Mouse (Mus musculus) kidney, embryonic 16.5 days (tissue): ENCODE data around the gene Hist1h1d. TPM values are rescaled to one million over a fixed set of nuclear protein-coding genes. Genes with fewer than 3 reads are reported as not detected.
A peak's percentile ranks its signal among the peaks of the same experiment; 100 is the strongest.

Experiments used
- ATAC-seq: fragments of 200-750 bp; cut with Nextera tagmentation; 2 replicates; pipeline ENCODE4 v1.8.0; 2017; ENCODE audit warnings: moderate TSS enrichment; ENCODE audit not compliant: low FRiP score, low TSS enrichment
- H3K27ac ChIP-seq: fragments of 300-500 bp; sonication (generic); 2 replicates; pipeline ENCODE4 v1.5.1; 2014; ENCODE audit warnings: low read length
- H3K27me3 ChIP-seq: fragments of 300-500 bp; sonication (generic); 2 replicates; pipeline ENCODE4 v1.6.1; 2014; ENCODE audit warnings: low read length, control low read depth, mixed read lengths; ENCODE audit not compliant: insufficient read depth
- H3K36me3 ChIP-seq: fragments of 300-500 bp; sonication (generic); 2 replicates; pipeline ENCODE4 v1.6.1; 2014; ENCODE audit warnings: low read length, control low read depth, mixed read lengths; ENCODE audit not compliant: insufficient read depth
- H3K4me1 ChIP-seq: fragments of 300-500 bp; sonication (generic); 2 replicates; pipeline ENCODE4 v1.6.1; 2014; ENCODE audit warnings: low read length, control low read depth, mixed read lengths; ENCODE audit not compliant: insufficient read depth
- H3K4me2 ChIP-seq: fragments of 300-500 bp; sonication (generic); replicated peaks from 2 replicates; pipeline ENCODE4 v1.6.1; 2014; ENCODE audit warnings: low read depth, low read length
- H3K4me3 ChIP-seq: fragments of 300-500 bp; sonication (generic); 2 replicates; pipeline ENCODE4 v1.5.1; 2014; ENCODE audit warnings: mild to moderate bottlenecking, low read length
- H3K9ac ChIP-seq: fragments of 300-500 bp; sonication (generic); replicated peaks from 2 replicates; pipeline ENCODE4 v1.6.1; 2014; ENCODE audit warnings: low read length
- H3K9me3 ChIP-seq: fragments of 300-500 bp; sonication (generic); 2 replicates; pipeline ENCODE4 v1.6.1; 2016; ENCODE audit warnings: low read length, control low read depth
- WGBS: fragments of 180-500 bp; shearing (Covaris S2); extraction: QIAGEN DNeasy Blood & Tissue Kit; methylation state at CpG from one replicate; pipeline ENCODE4 v1.1.7; 2014; 5-methylcytosine and 5-hydroxymethylcytosine counted together
- microRNA-seq: library from miRNA; unstranded; fragments of <30 nt; microRNA quantifications from one replicate; pipeline ENCODE4, GENCODE M21; 2016
- polyA plus RNA-seq: library from polyadenylated mRNA; unstranded; fragments of >200 nt; fragmentation: Nextera tagmentation; extraction: Ambion mirVana; gene quantifications from 2 replicates; pipeline ENCODE4 v1.2.1, GENCODE M21; 2015

The Hist1h1d gene
- polyA plus RNA-seq, 1 experiment from 2014 or later, result 0.37 TPM

- Histone ChIP-seq H3K9ac (no peak overlapping the region), H3K4me2 (no peak overlapping the region), H3K4me1 (no peaks in the 10 kb centered on the region), H3K27ac (no peak overlapping the region), H3K27me3 (no peaks in the 10 kb centered on the region), H3K9me3 (no peaks in the 10 kb centered on the region), H3K4me3 (no peak overlapping the region), H3K36me3 (no peaks in the 10 kb centered on the region)
- WGBS, result 73% methylated on average over 7 of the region's 7 CpGs
- ATAC-seq, result no peak
Measured at GRCm38 (mm10) chr13:23603182-23603699, 50.2 kb downstream of the Hist1h1d start.

GRCm38 (mm10) chr13:23604452-23604851 lies 51.4 kb downstream of the Hist1h1d start:
- ATAC-seq, result peak; percentile 49; the same call in 1 of the 2 replicates
- Histone ChIP-seq H3K27ac (no peak overlapping the region), H3K4me3 (no peak overlapping the region), H3K9me3 (no peaks in the 10 kb centered on the region), H3K4me2 (no peak overlapping the region), H3K36me3 (no peaks in the 10 kb centered on the region), H3K9ac (no peak overlapping the region), H3K27me3 (no peaks in the 10 kb centered on the region), H3K4me1 (no peaks in the 10 kb centered on the region)
- WGBS, result 34% methylated on average over 3 of the region's 3 CpGs

GRCm38 (mm10) chr13:23605052-23605451 lies 52.0 kb downstream of the Hist1h1d start:
- ATAC-seq, result peak; percentile 39; the same call in 1 of the 2 replicates
- WGBS, result 90% methylated on average over 3 of the region's 3 CpGs

GRCm38 (mm10) chr13:23609209-23609608 lies 56.1 kb downstream of the Hist1h1d start:
- WGBS, result 82% methylated on average over 4 of the region's 4 CpGs
- Histone ChIP-seq H3K9ac (no peak overlapping the region), H3K9me3 (no peaks in the 10 kb centered on the region), H3K27ac (no peak overlapping the region), H3K4me1 (no peaks in the 10 kb centered on the region), H3K4me3 (no peak overlapping the region), H3K4me2 (no peak overlapping the region), H3K27me3 (no peaks in the 10 kb centered on the region), H3K36me3 (no peaks in the 10 kb centered on the region)
- ATAC-seq, result no peak

More at GRCm38 (mm10) chr13:23605052-23605451, 52.0 kb downstream of the Hist1h1d start:
- Histone ChIP-seq H3K4me1 (no peaks in the 10 kb centered on the region), H3K9ac (no peak overlapping the region), H3K36me3 (no peaks in the 10 kb centered on the region), H3K4me3 (no peak overlapping the region), H3K4me2 (no peak overlapping the region), H3K27me3 (no peaks in the 10 kb centered on the region), H3K9me3 (no peaks in the 10 kb centered on the region), H3K27ac (no peak overlapping the region)

GRCm38 (mm10) chr13:23609844-23610243 lies 56.8 kb downstream of the Hist1h1d start:
- H3K4me1 ChIP-seq, result no peaks in the 10 kb centered on the region
- no peak overlapping the region for H3K4me3 ChIP-seq
- no peak overlapping the region for H3K4me2 ChIP-seq
- H3K27me3 ChIP-seq, result no peaks in the 10 kb centered on the region
- no peak overlapping the region for H3K9ac ChIP-seq
- no peaks in the 10 kb centered on the region for H3K9me3 ChIP-seq
- no peak for ATAC-seq
- no peaks in the 10 kb centered on the region for H3K36me3 ChIP-seq
- H3K27ac ChIP-seq, result no peak overlapping the region

Small RNA genes within 50 kb of the gene (microRNA-seq; reads per million reads assigned to microRNA genes)
- gene Gm44297, result not detected
- gene Gm44359, result not detected
- gene Gm44394, result not detected
- gene n-TStga1, result 1.4 reads per million

Other genes with a start within 250 kb of the Hist1h1d start
- 49.9 and 54.0 TPM in 2 replicates for gene Zfp322a, start 184.1 kb upstream of the Hist1h1d start, polyA plus RNA-seq
- 13.7 and 14.6 TPM in 2 replicates for gene Abt1, start 129.4 kb upstream of the Hist1h1d start, polyA plus RNA-seq
- gene Btn1a1, start 87.4 kb upstream of the Hist1h1d start, polyA plus RNA-seq, result 0.08 and 0.11 TPM in 2 replicates
- 0.50 and 0.54 TPM in 2 replicates for gene Btn2a2, start 64.4 kb upstream of the Hist1h1d start, polyA plus RNA-seq
- gene Hist1h4h, start 22.2 kb upstream of the Hist1h1d start, polyA plus RNA-seq, result 4.5 and 5.6 TPM in 2 replicates
- gene Hist1h2af, start 19.4 kb upstream of the Hist1h1d start, polyA plus RNA-seq, result 4.3 TPM in 2 replicates
- 4.6 and 6.0 TPM in 2 replicates for gene Hist1h3g, start 17.8 kb upstream of the Hist1h1d start, polyA plus RNA-seq
- 0.64 and 0.92 TPM in 2 replicates for gene Hist1h2bh, start 9.9 kb upstream of the Hist1h1d start, polyA plus RNA-seq
- gene Hist1h3f, start 9.2 kb upstream of the Hist1h1d start, polyA plus RNA-seq, result 0.54 and 0.82 TPM in 2 replicates
- 1.5 and 2.0 TPM in 2 replicates for gene Hist1h4f, start 1.6 kb upstream of the Hist1h1d start, polyA plus RNA-seq
- gene Hist1h3e, start 9.1 kb downstream of the Hist1h1d start, polyA plus RNA-seq, result 4.7 TPM in 2 replicates
- gene Hist1h2ae, start 18.0 kb downstream of the Hist1h1d start, polyA plus RNA-seq, result 57.3 and 57.7 TPM in 2 replicates
- 8.5 and 9.1 TPM in 2 replicates for gene Hist1h2bg, start 18.1 kb downstream of the Hist1h1d start, polyA plus RNA-seq
- gene Hist1h2bf, start 20.9 kb downstream of the Hist1h1d start, polyA plus RNA-seq, result 4.3 and 4.4 TPM in 2 replicates
- 2.5 and 3.0 TPM in 2 replicates for gene Hist1h2ad, start 21.1 kb downstream of the Hist1h1d start, polyA plus RNA-seq
- gene Hist1h3d, start 22.5 kb downstream of the Hist1h1d start, polyA plus RNA-seq, result 6.1 and 6.6 TPM in 2 replicates
- gene Hist1h4d, start 28.3 kb downstream of the Hist1h1d start, polyA plus RNA-seq, result 102 TPM in 2 replicates
- 3.2 and 3.3 TPM in 2 replicates for gene Hist1h2be, start 67.9 kb downstream of the Hist1h1d start, polyA plus RNA-seq
- gene Hist1h1e, start 69.3 kb downstream of the Hist1h1d start, polyA plus RNA-seq, result 14.7 and 15.9 TPM in 2 replicates
- gene Hist1h2ac, start 130.7 kb downstream of the Hist1h1d start, polyA plus RNA-seq, result 1.3 and 1.6 TPM in 2 replicates
- 72.4 and 78.3 TPM in 2 replicates for gene Hist1h2bc, start 130.9 kb downstream of the Hist1h1d start, polyA plus RNA-seq
- gene Hist1h1t, start 142.6 kb downstream of the Hist1h1d start, polyA plus RNA-seq, result 0.26 TPM in 1 of 2 replicates, not detected in the other
- 4.5 and 5.9 TPM in 2 replicates for gene Hist1h4c, start 145.2 kb downstream of the Hist1h1d start, polyA plus RNA-seq
- gene Hfe, start 157.6 kb downstream of the Hist1h1d start, polyA plus RNA-seq, result 9.3 and 9.4 TPM in 2 replicates
- 25.6 and 28.3 TPM in 2 replicates for gene Hist1h1c, start 185.5 kb downstream of the Hist1h1d start, polyA plus RNA-seq
- 6.8 and 9.7 TPM in 2 replicates for gene Hist1h3c, start 192.3 kb downstream of the Hist1h1d start, polyA plus RNA-seq
- 2.1 and 2.5 TPM in 2 replicates for gene Hist1h2bb, start 193.5 kb downstream of the Hist1h1d start, polyA plus RNA-seq
- 33.6 and 37.8 TPM in 2 replicates for gene Hist1h2ab, start 197.9 kb downstream of the Hist1h1d start, polyA plus RNA-seq
- 8.8 and 13.2 TPM in 2 replicates for gene Hist1h3b, start 199.0 kb downstream of the Hist1h1d start, polyA plus RNA-seq
- 4.6 and 6.0 TPM in 2 replicates for gene Hist1h4b, start 203.8 kb downstream of the Hist1h1d start, polyA plus RNA-seq
- 0.90 TPM in 1 of 2 replicates, not detected in the other for gene Hist1h4a, start 208.0 kb downstream of the Hist1h1d start, polyA plus RNA-seq
- gene Hist1h3a, start 209.1 kb downstream of the Hist1h1d start, polyA plus RNA-seq, result 6.1 and 7.8 TPM in 2 replicates
- gene Hist1h1a, start 210.4 kb downstream of the Hist1h1d start, polyA plus RNA-seq, result 0.91 and 1.7 TPM in 2 replicates
- not detected in 2 replicates for gene Trim38, start 216.7 kb downstream of the Hist1h1d start, polyA plus RNA-seq